Mouse (Mus musculus): ENCODE results near the gene Sco1.

The Sco1 gene

DNA sequence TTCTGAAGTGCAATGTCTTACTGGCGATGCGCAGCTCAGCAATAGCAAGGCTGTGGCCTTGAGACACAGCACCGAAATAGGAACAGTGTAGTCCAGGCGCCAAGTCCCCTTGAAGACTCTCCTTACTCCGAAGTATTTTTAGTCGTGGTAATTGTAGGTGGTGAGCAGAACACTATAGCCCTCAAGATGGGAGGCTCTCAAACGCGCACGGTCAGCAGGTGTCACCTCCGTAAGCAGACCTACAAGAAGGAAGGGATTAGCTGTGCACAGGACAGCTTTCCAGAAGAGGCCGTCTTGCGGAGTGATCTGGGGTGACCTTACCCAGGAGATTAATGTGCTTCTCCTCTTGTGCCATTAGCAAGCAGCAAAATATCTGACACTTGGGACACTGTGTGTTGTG, 62.4 kb downstream of the Sco1 start:
- DNase-seq (ENCODE audit: extremely low spot score, low spot score), result no peak

Measured in neural tube, embryonic 10.5 days (tissue).